Mouse (Mus musculus): ENCODE data around the gene Kcnk4. TPM values are rescaled to one million over a fixed set of nuclear protein-coding genes. Genes with fewer than 3 reads are reported as not detected.

The Kcnk4 gene
- polyA plus RNA-seq, 1 experiment, result not detected

GRCm38 (mm10) chr19:6931002-6931401 lies 3.3 kb downstream of the Kcnk4 start:
- no peak for TF ChIP-seq GATA1 (IDR thresholded peaks at IDR 0.05; ENCODE audit: low read length)

GRCm38 (mm10) chr19:6928080-6928479 lies 6.2 kb downstream of the Kcnk4 start:
- no peak for TF ChIP-seq GATA1 (IDR thresholded peaks at IDR 0.05; ENCODE audit: low read length)

GRCm38 (mm10) chr19:6926559-6927255 lies 7.6 kb downstream of the Kcnk4 start:
- TF ChIP-seq GATA1 (IDR thresholded peaks at IDR 0.05; ENCODE audit: low read length), result no peak

- no peak for TF ChIP-seq GATA1 (IDR thresholded peaks at IDR 0.05; ENCODE audit: low read length)
Observed at GRCm38 (mm10) chr19:6925611-6926329, 8.5 kb downstream of the Kcnk4 start.

GRCm38 (mm10) chr19:6925307-6925573 lies 9.1 kb downstream of the Kcnk4 start, which contains the start of gene Catsperz:
Gene Catsperz (minus strand): TSS chr19:6925380.
- TF ChIP-seq GATA1 (IDR thresholded peaks at IDR 0.05; ENCODE audit: low read length), result no peak

- no peak for TF ChIP-seq GATA1 (IDR thresholded peaks at IDR 0.05; ENCODE audit: low read length)
Observed at GRCm38 (mm10) chr19:6924461-6925306, 9.6 kb downstream of the Kcnk4 start.

- no peak for TF ChIP-seq GATA1 (IDR thresholded peaks at IDR 0.05; ENCODE audit: low read length)
Observed at GRCm38 (mm10) chr19:6922901-6923735, 11.2 kb downstream of the Kcnk4 start.

- TF ChIP-seq GATA1 (IDR thresholded peaks at IDR 0.05; ENCODE audit: low read length), result no peak
Observed at GRCm38 (mm10) chr19:6921647-6922567, 12.4 kb downstream of the Kcnk4 start, which contains the start of gene Esrra. Gene Esrra (minus strand): TSS chr19:6921813.

- no peak for TF ChIP-seq GATA1 (IDR thresholded peaks at IDR 0.05; ENCODE audit: low read length)
Observed at GRCm38 (mm10) chr19:6920741-6921636, 13.3 kb downstream of the Kcnk4 start.

- no peak for TF ChIP-seq GATA1 (IDR thresholded peaks at IDR 0.05; ENCODE audit: low read length)
Observed at GRCm38 (mm10) chr19:6919876-6920740, 14.2 kb downstream of the Kcnk4 start.

GRCm38 (mm10) chr19:6919431-6919830 lies 14.9 kb downstream of the Kcnk4 start:
- no peak for TF ChIP-seq GATA1 (IDR thresholded peaks at IDR 0.05; ENCODE audit: low read length)

- TF ChIP-seq GATA1 (IDR thresholded peaks at IDR 0.05; ENCODE audit: low read length), result no peak
Observed at GRCm38 (mm10) chr19:6918321-6918720, 16.0 kb downstream of the Kcnk4 start.
